Mouse (Mus musculus): ENCODE measurements around the gene Zbp1.

GRCm38 (mm10) chr2:173228567-173228966 is 9.8 kb upstream of the Zbp1 start:
- TF ChIP-seq EP300 (IDR thresholded peaks at IDR 0.05; ENCODE audit: low read depth): no peak
- TF ChIP-seq CTCF (IDR thresholded peaks at IDR 0.05; ENCODE audit: low read depth): no peak

Measured in liver, postnatal 0 days (tissue).